Mouse (Mus musculus): ENCODE measurements around the gene Ttll3. TPM values are rescaled to one million over a fixed set of nuclear protein-coding genes. Genes with fewer than 3 reads are reported as not detected.
A peak's percentile ranks its signal among the peaks of the same experiment; 100 is the strongest.

Gene Ttll3
- polyA plus RNA-seq, 1 experiment = 21.2 TPM

- H3K4me3 ChIP-seq (ENCODE audit: extremely low read depth, insufficient read depth, insufficient read length) = peak overlapping the region; percentile 82
- TF ChIP-seq POLR2A (IDR thresholded peaks at IDR 0.05; ENCODE audit: low read depth, low read length) (no peak), CTCF (IDR thresholded peaks at IDR 0.05; ENCODE audit: extremely low read depth, insufficient read depth, insufficient read length, insufficient replicate concordance) (no peak)
- 50% methylated on average over 12 of the region's 12 CpGs for WGBS
- no peak overlapping the region for H3K27ac ChIP-seq (ENCODE audit: insufficient read depth, low read length)
- no peaks in the 10 kb centered on the region for H3K27me3 ChIP-seq (ENCODE audit: control insufficient read depth, insufficient read depth, low read length)
- H3K4me1 ChIP-seq (ENCODE audit: control insufficient read depth, insufficient read depth, insufficient read length) = no peaks in the 10 kb centered on the region
- no peak for DNase-seq (ENCODE audit: low read depth in 1 of 2, low spot score in 2 of 2)
- peaks cover 8% of the 10 kb centered on the region for H3K36me3 ChIP-seq (ENCODE audit: control insufficient read depth, insufficient read depth, low read length)
These were observed 54.0 kb downstream of the Ttll3 start for GRCm38 (mm10) chr6:113443091-113443490.

- Histone ChIP-seq H3K27me3 (ENCODE audit: control insufficient read depth, insufficient read depth, low read length) (no peaks in the 10 kb centered on the region), H3K4me1 (ENCODE audit: control insufficient read depth, insufficient read depth, insufficient read length) (no peaks in the 10 kb centered on the region), H3K27ac (ENCODE audit: insufficient read depth, low read length) (no peak overlapping the region), H3K36me3 (ENCODE audit: control insufficient read depth, insufficient read depth, low read length) (peaks cover 11% of the 10 kb centered on the region), H3K4me3 (ENCODE audit: extremely low read depth, insufficient read depth, insufficient read length) (no peak overlapping the region)
- DNase-seq (ENCODE audit: low read depth in 1 of 2, low spot score in 2 of 2) = no peak
- TF ChIP-seq CTCF (IDR thresholded peaks at IDR 0.05; ENCODE audit: extremely low read depth, insufficient read depth, insufficient read length, insufficient replicate concordance) (no peak), POLR2A (IDR thresholded peaks at IDR 0.05; ENCODE audit: low read depth, low read length) (no peak)
- WGBS = 72% methylated on average over 8 of the region's 8 CpGs
These were observed 55.3 kb downstream of the Ttll3 start for GRCm38 (mm10) chr6:113444207-113444965.

GRCm38 (mm10) chr6:113447639-113448038, 58.6 kb downstream of the Ttll3 start:
- DNase-seq (ENCODE audit: low read depth in 1 of 2, low spot score in 2 of 2) = no peak
- WGBS = 93% methylated on average over 4 of the region's 4 CpGs
- Histone ChIP-seq H3K27ac (ENCODE audit: insufficient read depth, low read length) (no peak overlapping the region), H3K36me3 (ENCODE audit: control insufficient read depth, insufficient read depth, low read length) (peaks cover 11% of the 10 kb centered on the region), H3K27me3 (ENCODE audit: control insufficient read depth, insufficient read depth, low read length) (no peaks in the 10 kb centered on the region), H3K4me3 (ENCODE audit: extremely low read depth, insufficient read depth, insufficient read length) (no peak overlapping the region), H3K4me1 (ENCODE audit: control insufficient read depth, insufficient read depth, insufficient read length) (no peaks in the 10 kb centered on the region)
- TF ChIP-seq CTCF (IDR thresholded peaks at IDR 0.05; ENCODE audit: extremely low read depth, insufficient read depth, insufficient read length, insufficient replicate concordance) = no peak
- TF ChIP-seq POLR2A (IDR thresholded peaks at IDR 0.05; ENCODE audit: low read depth, low read length) = no peak

GRCm38 (mm10) chr6:113451839-113452238, 62.8 kb downstream of the Ttll3 start:
- TF ChIP-seq CTCF (IDR thresholded peaks at IDR 0.05; ENCODE audit: extremely low read depth, insufficient read depth, insufficient read length, insufficient replicate concordance) = no peak
- no peak for TF ChIP-seq POLR2A (IDR thresholded peaks at IDR 0.05; ENCODE audit: low read depth, low read length)
- no peak for DNase-seq (ENCODE audit: low read depth in 1 of 2, low spot score in 2 of 2)
- Histone ChIP-seq H3K4me1 (ENCODE audit: control insufficient read depth, insufficient read depth, insufficient read length) (no peaks in the 10 kb centered on the region; the same call in 1 of the 2 replicates), H3K27me3 (ENCODE audit: control insufficient read depth, insufficient read depth, low read length) (no peaks in the 10 kb centered on the region), H3K4me3 (ENCODE audit: extremely low read depth, insufficient read depth, insufficient read length) (no peak overlapping the region), H3K27ac (ENCODE audit: insufficient read depth, low read length) (no peak overlapping the region), H3K36me3 (ENCODE audit: control insufficient read depth, insufficient read depth, low read length) (peaks cover 9% of the 10 kb centered on the region)
- 88% methylated on average over 2 of the region's 2 CpGs for WGBS

GRCm38 (mm10) chr6:113455007-113455406, 65.9 kb downstream of the Ttll3 start:
- H3K27ac ChIP-seq (ENCODE audit: insufficient read depth, low read length) = no peak overlapping the region
- H3K4me3 ChIP-seq (ENCODE audit: extremely low read depth, insufficient read depth, insufficient read length) = no peak overlapping the region
- H3K4me1 ChIP-seq (ENCODE audit: control insufficient read depth, insufficient read depth, insufficient read length) = peaks cover 3% of the 10 kb centered on the region; the same call in 1 of the 2 replicates
- TF ChIP-seq POLR2A (IDR thresholded peaks at IDR 0.05; ENCODE audit: low read depth, low read length) = no peak
- TF ChIP-seq CTCF (IDR thresholded peaks at IDR 0.05; ENCODE audit: extremely low read depth, insufficient read depth, insufficient read length, insufficient replicate concordance) = no peak
- no peaks in the 10 kb centered on the region for H3K36me3 ChIP-seq (ENCODE audit: control insufficient read depth, insufficient read depth, low read length)
- no peaks in the 10 kb centered on the region for H3K27me3 ChIP-seq (ENCODE audit: control insufficient read depth, insufficient read depth, low read length)
- WGBS = 22% methylated on average over 5 of the region's 5 CpGs
- no peak for DNase-seq (ENCODE audit: low read depth in 1 of 2, low spot score in 2 of 2)

- Histone ChIP-seq H3K4me3 (ENCODE audit: extremely low read depth, insufficient read depth, insufficient read length) (no peak within 1 kb of the TSS), H3K36me3 (ENCODE audit: control insufficient read depth, insufficient read depth, low read length) (no peaks in the 10 kb centered on the region), H3K27me3 (ENCODE audit: control insufficient read depth, insufficient read depth, low read length) (no peaks in the 10 kb centered on the region), H3K4me1 (ENCODE audit: control insufficient read depth, insufficient read depth, insufficient read length) (peaks cover 3% of the 10 kb centered on the region; the same call in 1 of the 2 replicates), H3K27ac (ENCODE audit: insufficient read depth, low read length) (no peak within 1 kb of the TSS)
- WGBS = 9% methylated on average over 10 of the region's 10 CpGs
- TF ChIP-seq CTCF (IDR thresholded peaks at IDR 0.05; ENCODE audit: extremely low read depth, insufficient read depth, insufficient read length, insufficient replicate concordance) = no peak
- TF ChIP-seq POLR2A (IDR thresholded peaks at IDR 0.05; ENCODE audit: low read depth, low read length) = no peak
- no peak for DNase-seq (ENCODE audit: low read depth in 1 of 2, low spot score in 2 of 2)
These were observed 69.0 kb downstream of the Ttll3 start, which contains the start of gene Il17re for GRCm38 (mm10) chr6:113457952-113458534. Gene Il17re, plus strand, starts transcription at chr6:113458484.

GRCm38 (mm10) chr6:113458635-113459034, 69.6 kb downstream of the Ttll3 start:
- Histone ChIP-seq H3K27ac (ENCODE audit: insufficient read depth, low read length) (no peak overlapping the region), H3K36me3 (ENCODE audit: control insufficient read depth, insufficient read depth, low read length) (no peaks in the 10 kb centered on the region), H3K4me3 (ENCODE audit: extremely low read depth, insufficient read depth, insufficient read length) (no peak overlapping the region), H3K4me1 (ENCODE audit: control insufficient read depth, insufficient read depth, insufficient read length) (peaks cover 3% of the 10 kb centered on the region; the same call in 1 of the 2 replicates), H3K27me3 (ENCODE audit: control insufficient read depth, insufficient read depth, low read length) (no peaks in the 10 kb centered on the region)
- DNase-seq (ENCODE audit: low read depth in 1 of 2, low spot score in 2 of 2) = no peak
- TF ChIP-seq CTCF (IDR thresholded peaks at IDR 0.05; ENCODE audit: extremely low read depth, insufficient read depth, insufficient read length, insufficient replicate concordance) = no peak
- 56% methylated on average over 10 of the region's 10 CpGs for WGBS
